Mouse (Mus musculus): Measurements from ENCODE around the gene Crygs.

- no peak for TF ChIP-seq POLR2A (IDR thresholded peaks at IDR 0.05; ENCODE audit: low read depth, low read length)
- TF ChIP-seq CTCF (IDR thresholded peaks at IDR 0.05; ENCODE audit: extremely low read depth, insufficient read depth, insufficient read length, insufficient replicate concordance): no peak
Observed at GRCm38 (mm10) chr16:22800026-22800848, 11.1 kb downstream of the Crygs start.
